Mouse (Mus musculus) forebrain, embryonic 14.5 days (tissue): Measurements from ENCODE around the gene Gucy2g. TPM values are rescaled to one million over a fixed set of nuclear protein-coding genes. Genes with fewer than 3 reads are reported as not detected.
A peak's percentile ranks its signal among the peaks of the same experiment; 100 is the strongest.

Experiments
- ATAC-seq: fragments of 200-750 bp; cut with Nextera tagmentation; 2 replicates; pipeline ENCODE4 v1.8.0; 2017; ENCODE audit warnings: mild to moderate bottlenecking, moderate library complexity
- DNase-seq: peaks from one replicate; pipeline ENCODE4 v3.0.0-alpha.2; 2015; ENCODE audit warnings: low spot score
- H3K27ac ChIP-seq: fragments of 300-500 bp; sonication (generic); 2 replicates; pipeline ENCODE4 v1.5.1; 2014; ENCODE audit warnings: low read depth, mild to moderate bottlenecking, control low read depth, low read length, moderate library complexity
- H3K27me3 ChIP-seq: fragments of 300-500 bp; sonication (generic); replicated peaks from 2 replicates; pipeline ENCODE4 v1.6.1; 2014; ENCODE audit warnings: low read length, control low read depth, mixed read lengths; ENCODE audit not compliant: control insufficient read depth, insufficient read depth
- H3K36me3 ChIP-seq: fragments of 300-500 bp; sonication (generic); 2 replicates; pipeline ENCODE4 v1.6.1; 2014; ENCODE audit warnings: low read length, control low read depth; ENCODE audit not compliant: control insufficient read depth, insufficient read depth
- H3K4me1 ChIP-seq: fragments of 300-500 bp; sonication (generic); 2 replicates; pipeline ENCODE4 v1.6.1; 2014; ENCODE audit warnings: antibody characterized with exemption, low read length, control low read depth; ENCODE audit not compliant: control insufficient read depth, insufficient read depth
- H3K4me2 ChIP-seq: fragments of 300-500 bp; sonication (generic); 2 replicates; pipeline ENCODE4 v1.6.1; 2014; ENCODE audit warnings: mild to moderate bottlenecking, control low read depth, low read length
- H3K4me3 ChIP-seq: fragments of 300-500 bp; sonication (generic); 2 replicates; pipeline ENCODE4 v1.5.1; 2014; ENCODE audit warnings: low read depth, low read length, control low read depth
- H3K9ac ChIP-seq: fragments of 300-500 bp; sonication (generic); 2 replicates; pipeline ENCODE4 v1.6.1; 2014; ENCODE audit warnings: mild to moderate bottlenecking, low read length, control low read depth, moderate library complexity
- H3K9me3 ChIP-seq: fragments of 300-500 bp; sonication (generic); replicated peaks from 2 replicates; pipeline ENCODE4 v1.6.1; 2016; ENCODE audit warnings: low read length, control low read depth, mixed read lengths; ENCODE audit not compliant: control insufficient read depth
- WGBS: fragments of 180-500 bp; shearing (Covaris S2); extraction: QIAGEN DNeasy Blood & Tissue Kit; methylation state at CpG from one replicate; pipeline ENCODE4 v1.1.7; 2014; 5-methylcytosine and 5-hydroxymethylcytosine counted together
- polyA plus RNA-seq: library from polyadenylated mRNA; unstranded; fragments of >200 nt; fragmentation: Nextera tagmentation; extraction: Ambion mirVana; gene quantifications from 2 replicates; pipeline ENCODE4 v1.2.1, GENCODE M21; 2014

Gucy2g gene
- polyA plus RNA-seq, 1 experiment from 2014 or later, result 0.04 TPM

DNA sequence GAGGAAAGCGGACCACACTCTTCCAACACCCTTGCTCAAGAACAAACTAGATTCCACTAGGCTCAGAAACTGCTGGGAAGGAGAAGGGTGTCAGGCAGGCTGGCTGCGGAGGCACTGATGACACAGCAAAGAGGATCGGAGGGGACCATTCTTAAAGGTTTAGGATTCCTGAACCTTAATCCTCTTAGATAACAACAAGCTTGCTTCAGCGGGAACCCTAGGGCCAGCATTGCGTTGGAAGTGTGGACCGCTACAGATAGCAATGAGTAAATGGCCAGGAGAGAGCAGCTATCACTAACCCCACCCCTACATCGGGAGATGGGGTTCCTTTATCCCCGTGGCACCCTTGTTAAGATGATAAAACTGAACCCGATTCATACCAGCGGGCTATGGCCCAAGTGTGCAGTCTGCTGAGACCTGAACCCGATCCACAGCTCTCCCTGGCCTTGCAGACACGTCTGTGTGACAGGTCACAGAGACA is 22.3 kb downstream of the Gucy2g start:
- H3K9ac ChIP-seq, result peak overlapping the region; percentile 55
- 8% methylated on average over 12 of the region's 12 CpGs for WGBS
- H3K27ac ChIP-seq, result no peak overlapping the region
- no peaks in the 10 kb centered on the region for H3K9me3 ChIP-seq
- no peak for DNase-seq
- no peaks in the 10 kb centered on the region for H3K36me3 ChIP-seq
- peak; percentile 38 for ATAC-seq
- H3K4me1 ChIP-seq, result no peaks in the 10 kb centered on the region
- no peaks in the 10 kb centered on the region for H3K27me3 ChIP-seq
- H3K4me3 ChIP-seq, result peak overlapping the region; percentile 28
- peak overlapping the region; percentile 60 for H3K4me2 ChIP-seq

DNA sequence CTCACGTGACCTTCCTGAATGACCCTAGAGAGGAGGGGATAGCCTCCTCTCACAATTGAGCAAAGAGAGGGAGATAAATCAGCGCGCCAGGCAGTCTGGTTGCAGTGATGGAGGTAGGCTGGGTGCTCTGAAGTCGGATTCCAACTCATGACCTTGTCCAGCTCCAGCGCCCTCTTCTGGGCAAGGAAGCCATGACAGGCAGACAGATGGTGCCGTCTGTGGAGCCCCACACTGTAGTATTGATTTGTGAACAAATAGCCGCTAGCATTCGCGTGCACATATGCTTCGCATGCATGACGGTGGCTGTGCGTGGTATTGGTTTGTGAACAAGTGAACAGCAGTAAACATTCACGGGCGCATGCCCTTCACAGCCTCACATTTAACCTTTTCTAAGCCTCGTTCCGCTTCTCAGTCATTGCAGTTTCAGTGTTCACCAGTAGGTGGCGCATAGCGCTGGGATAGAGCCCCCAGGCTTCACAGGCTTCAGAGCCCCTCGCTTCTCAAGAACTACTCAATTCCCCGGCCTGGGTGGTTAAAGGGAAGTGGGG is 22.8 kb downstream of the Gucy2g start:
- no peak overlapping the region for H3K27ac ChIP-seq
- H3K9me3 ChIP-seq, result no peaks in the 10 kb centered on the region
- no peaks in the 10 kb centered on the region for H3K27me3 ChIP-seq
- H3K4me2 ChIP-seq, result peak overlapping the region; percentile 60
- H3K9ac ChIP-seq, result peak overlapping the region; percentile 55
- peak; percentile 88 for ATAC-seq
- H3K4me3 ChIP-seq, result peak overlapping the region; percentile 28
- peak; percentile 92 for DNase-seq
- no peaks in the 10 kb centered on the region for H3K4me1 ChIP-seq
- 5% methylated on average over 20 of the region's 20 CpGs for WGBS
- H3K36me3 ChIP-seq, result no peaks in the 10 kb centered on the region

DNA sequence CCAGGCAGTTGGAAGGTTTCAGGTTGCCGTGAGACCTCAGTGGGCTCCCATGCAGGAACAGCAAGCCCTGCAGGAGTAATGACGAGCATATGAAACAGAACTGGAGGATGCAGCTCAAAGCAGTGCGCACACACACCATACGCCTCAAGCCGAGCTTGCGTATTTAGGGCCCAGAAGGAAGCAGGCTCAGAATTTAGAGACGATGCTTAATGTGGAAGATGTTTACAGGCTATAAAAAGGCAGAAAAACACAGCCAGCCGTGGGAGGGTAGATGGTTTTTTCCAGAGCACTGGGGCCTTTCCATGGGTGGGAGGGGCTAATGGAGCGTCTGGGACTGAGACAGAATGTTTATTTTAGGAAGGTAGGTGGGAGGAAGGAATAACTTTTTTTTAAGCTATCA is 23.7 kb downstream of the Gucy2g start:
- no peak overlapping the region for H3K4me2 ChIP-seq
- no peaks in the 10 kb centered on the region for H3K36me3 ChIP-seq
- no peak overlapping the region for H3K4me3 ChIP-seq
- WGBS, result 89% methylated on average over 9 of the region's 9 CpGs
- no peak overlapping the region for H3K27ac ChIP-seq
- no peaks in the 10 kb centered on the region for H3K9me3 ChIP-seq
- ATAC-seq (no peak), DNase-seq (no peak)
- no peak overlapping the region for H3K9ac ChIP-seq
- H3K4me1 ChIP-seq, result no peaks in the 10 kb centered on the region
- no peaks in the 10 kb centered on the region for H3K27me3 ChIP-seq

DNA sequence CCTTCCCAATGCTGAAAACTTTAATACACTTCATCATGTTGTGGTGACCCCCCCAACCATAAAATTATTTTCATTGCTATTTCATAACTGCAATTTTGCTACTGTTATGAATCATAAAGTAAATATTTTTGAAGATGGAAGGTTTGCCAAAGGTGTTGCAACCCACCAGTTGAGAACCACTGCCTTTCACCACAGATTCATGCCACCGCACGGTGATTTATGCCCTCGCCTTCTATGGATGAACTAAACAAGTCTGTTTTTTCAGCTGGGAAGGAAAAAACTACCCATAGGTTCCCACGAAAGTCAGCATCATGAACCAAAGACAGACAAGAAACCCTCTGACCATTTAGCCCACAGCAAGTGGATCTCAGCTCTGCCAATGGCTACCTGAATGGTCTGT is 24.2 kb downstream of the Gucy2g start:
- no peaks in the 10 kb centered on the region for H3K4me1 ChIP-seq
- H3K4me3 ChIP-seq, result no peak overlapping the region
- DNase-seq (no peak), ATAC-seq (no peak)
- H3K27ac ChIP-seq, result no peak overlapping the region
- no peaks in the 10 kb centered on the region for H3K36me3 ChIP-seq
- 95% methylated on average over 4 of the region's 4 CpGs for WGBS
- no peaks in the 10 kb centered on the region for H3K9me3 ChIP-seq
- H3K27me3 ChIP-seq, result no peaks in the 10 kb centered on the region
- H3K4me2 ChIP-seq, result no peak overlapping the region
- H3K9ac ChIP-seq, result no peak overlapping the region

DNA sequence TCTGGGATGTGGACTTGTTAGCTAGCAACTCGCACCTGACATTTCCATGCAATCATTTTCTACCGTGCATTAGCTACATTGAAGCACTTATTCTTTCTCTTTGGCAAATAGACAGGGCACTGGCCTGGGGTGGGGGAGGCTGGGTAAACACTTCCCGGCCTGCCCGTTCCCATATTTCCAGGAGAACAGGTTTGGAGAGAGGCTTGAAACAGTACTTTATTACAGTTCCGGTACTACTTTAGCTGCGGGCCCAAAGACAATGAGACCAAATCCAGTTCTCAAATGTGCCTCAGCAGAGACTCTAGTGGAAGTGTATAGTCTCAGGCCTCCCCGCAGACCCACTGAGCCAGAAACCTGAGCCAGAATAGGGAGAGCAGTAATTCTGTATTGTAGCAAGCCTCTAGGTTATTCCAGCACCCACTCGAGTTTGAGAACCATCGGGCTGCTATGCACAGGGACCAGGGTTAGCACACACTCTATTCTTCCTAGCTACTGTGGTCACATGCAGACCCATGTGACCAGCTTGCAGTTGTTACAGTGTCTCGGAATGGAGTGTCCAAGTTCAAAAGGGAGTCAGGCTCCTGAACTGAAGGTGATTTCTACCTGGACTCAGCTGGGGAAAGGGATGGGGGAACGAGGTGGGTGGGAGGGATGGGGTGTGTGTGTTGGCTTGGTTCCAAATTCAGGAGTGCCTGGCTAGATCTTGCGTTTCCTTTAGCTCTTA is 27.3 kb downstream of the Gucy2g start:
- 83% methylated on average over 12 of the region's 12 CpGs for WGBS
- DNase-seq, result no peak
- no peak for ATAC-seq
- Histone ChIP-seq H3K27me3 (no peaks in the 10 kb centered on the region), H3K27ac (no peak overlapping the region), H3K4me3 (no peak overlapping the region), H3K4me2 (no peak overlapping the region), H3K9ac (no peak overlapping the region), H3K4me1 (no peaks in the 10 kb centered on the region), H3K9me3 (no peaks in the 10 kb centered on the region), H3K36me3 (no peaks in the 10 kb centered on the region)

DNA sequence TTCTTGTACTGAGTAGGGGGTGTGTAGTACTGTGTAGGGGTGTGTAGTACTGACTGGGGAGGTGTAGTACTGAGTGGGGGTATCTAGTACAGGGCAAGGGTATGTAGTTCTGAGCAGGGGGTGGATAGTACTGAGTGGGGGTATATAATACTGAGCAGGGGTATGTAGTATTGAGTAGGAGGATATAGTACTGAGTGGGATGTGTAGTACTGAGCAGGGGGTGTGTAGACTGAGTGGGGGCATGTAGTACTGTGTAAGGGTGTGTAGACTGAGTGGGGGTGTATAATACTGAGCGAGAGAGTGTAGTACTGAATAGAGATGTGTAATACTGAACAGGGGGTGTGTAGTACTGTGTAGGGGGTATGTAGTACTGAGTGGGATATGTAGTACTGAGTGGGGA is 29.3 kb downstream of the Gucy2g start:
- Histone ChIP-seq H3K36me3 (no peaks in the 10 kb centered on the region), H3K4me3 (no peak overlapping the region), H3K4me2 (no peak overlapping the region), H3K27ac (no peak overlapping the region), H3K9ac (no peak overlapping the region), H3K4me1 (no peaks in the 10 kb centered on the region), H3K9me3 (no peaks in the 10 kb centered on the region), H3K27me3 (no peaks in the 10 kb centered on the region)
- 98% methylated on average over 1 of the region's 1 CpGs for WGBS
- DNase-seq, result no peak
- no peak for ATAC-seq

DNA sequence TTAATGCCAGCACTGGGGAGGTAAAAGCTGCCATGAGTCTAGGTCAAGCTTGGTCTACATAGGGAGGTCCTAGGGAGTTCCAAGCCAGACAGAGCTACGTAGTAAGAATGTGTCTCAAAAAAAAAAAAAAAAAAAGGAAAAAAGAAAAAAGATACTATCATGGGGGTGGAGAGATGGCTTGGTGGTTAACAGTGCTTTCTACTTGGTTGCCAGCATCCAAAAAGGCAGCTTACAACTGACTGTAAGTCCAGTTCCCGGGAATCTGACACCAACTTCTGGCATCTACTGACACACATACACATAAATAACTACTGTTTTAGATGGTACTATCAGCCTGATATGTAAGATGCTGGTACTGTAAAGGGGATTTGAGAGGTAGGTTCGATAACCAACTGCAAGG is 32.0 kb downstream of the Gucy2g start:
- no peak for DNase-seq
- no peak for ATAC-seq
- H3K9ac ChIP-seq, result no peak overlapping the region
- no peak overlapping the region for H3K4me3 ChIP-seq
- no peak overlapping the region for H3K27ac ChIP-seq
- H3K9me3 ChIP-seq, result no peaks in the 10 kb centered on the region
- H3K4me2 ChIP-seq, result no peak overlapping the region
- no peaks in the 10 kb centered on the region for H3K36me3 ChIP-seq
- 87% methylated on average over 3 of the region's 3 CpGs for WGBS
- H3K27me3 ChIP-seq, result no peaks in the 10 kb centered on the region
- no peaks in the 10 kb centered on the region for H3K4me1 ChIP-seq

DNA sequence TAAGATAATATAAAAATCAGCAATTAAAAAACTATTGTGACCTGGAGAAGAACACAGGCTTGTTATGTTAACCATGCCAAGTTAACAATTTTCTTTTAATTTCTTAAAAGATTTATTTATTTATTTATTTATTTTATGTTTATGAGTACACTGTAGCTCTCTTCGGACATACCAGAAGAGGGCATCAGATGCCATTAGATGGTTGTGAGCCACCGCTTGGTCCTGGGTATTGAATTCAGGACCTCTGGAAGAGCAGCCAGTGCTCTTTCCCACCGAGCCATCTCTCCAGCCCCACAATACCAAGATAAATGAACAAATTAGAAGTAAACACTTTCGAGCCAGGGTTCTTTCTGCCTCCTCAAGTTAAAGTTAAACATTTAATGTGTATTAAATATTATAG is 32.4 kb downstream of the Gucy2g start:
- no peaks in the 10 kb centered on the region for H3K36me3 ChIP-seq
- ATAC-seq, result no peak
- no peaks in the 10 kb centered on the region for H3K27me3 ChIP-seq
- no peak overlapping the region for H3K4me2 ChIP-seq
- H3K27ac ChIP-seq, result no peak overlapping the region
- no peaks in the 10 kb centered on the region for H3K9me3 ChIP-seq
- WGBS, result 74% methylated on average over 4 of the region's 4 CpGs
- no peak overlapping the region for H3K9ac ChIP-seq
- H3K4me1 ChIP-seq, result no peaks in the 10 kb centered on the region
- DNase-seq, result no peak
- H3K4me3 ChIP-seq, result no peak overlapping the region

DNA sequence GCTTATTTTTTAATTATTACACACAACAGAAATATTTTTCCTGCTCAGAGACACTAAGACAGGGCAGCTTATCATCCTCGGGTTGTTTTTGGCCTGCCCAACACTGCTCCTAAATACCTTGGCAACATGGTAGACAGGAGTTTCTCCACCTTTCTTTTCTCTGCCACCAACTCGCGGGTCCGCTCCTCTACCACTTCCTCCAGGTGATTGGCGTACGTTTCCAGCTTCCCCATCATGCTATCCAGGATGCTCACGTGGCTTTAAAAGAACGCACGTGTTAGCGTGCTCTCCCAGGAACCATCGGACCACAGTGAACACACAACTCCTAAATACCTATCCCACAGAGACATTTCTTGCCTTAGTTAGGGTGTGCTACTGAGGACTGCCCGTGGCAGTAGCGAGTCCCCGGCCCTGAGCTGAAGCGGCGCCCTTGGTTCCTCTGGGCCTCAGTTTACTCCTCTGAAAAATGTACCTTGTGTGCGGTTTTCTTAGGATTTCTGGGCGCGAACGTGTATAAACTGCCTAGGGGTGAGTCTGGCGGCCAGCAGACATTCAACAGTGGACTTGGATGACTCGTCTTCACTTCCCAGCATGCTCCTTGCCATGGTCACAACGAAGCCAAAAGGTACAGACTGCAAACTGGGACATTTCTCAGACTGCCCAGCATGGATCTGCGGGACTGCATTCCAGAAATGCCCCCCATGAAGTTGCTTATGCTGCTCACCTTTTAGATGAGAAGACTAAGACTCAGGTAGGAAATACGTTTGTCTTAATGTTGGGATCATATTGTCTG is 33.1 kb downstream of the Gucy2g start:
- no peaks in the 10 kb centered on the region for H3K27me3 ChIP-seq
- DNase-seq (no peak), ATAC-seq (no peak)
- H3K36me3 ChIP-seq, result no peaks in the 10 kb centered on the region
- no peak overlapping the region for H3K4me2 ChIP-seq
- H3K9me3 ChIP-seq, result no peaks in the 10 kb centered on the region
- no peak overlapping the region for H3K4me3 ChIP-seq
- 65% methylated on average over 25 of the region's 25 CpGs for WGBS
- no peak overlapping the region for H3K9ac ChIP-seq
- H3K27ac ChIP-seq, result no peak overlapping the region
- H3K4me1 ChIP-seq, result no peaks in the 10 kb centered on the region
